Mouse (Mus musculus) large intestine, adult 2 months (tissue): ENCODE data around the gene Serpinf1. TPM values are rescaled to one million over a fixed set of nuclear protein-coding genes. Genes with fewer than 3 reads are reported as not detected.
A peak's percentile ranks its signal among the peaks of the same experiment; 100 is the strongest.

Experiments
- DNase-seq: peaks from one replicate; pipeline ENCODE4 v3.0.0-alpha.2; 2012; ENCODE audit warnings: low read depth, low spot score
- WGBS: fragments of 180-500 bp; shearing (Covaris S2); methylation state at CpG from one replicate; pipeline ENCODE4 v1.1.7; 2018; 5-methylcytosine and 5-hydroxymethylcytosine counted together
- polyA plus RNA-seq: library from polyadenylated mRNA; depleted of rRNA; stranded (reverse); fragments of >200 nt; gene quantifications from 2 replicates; pipeline ENCODE4 v1.2.3, GENCODE M21; 2012; rRNA removed

The Serpinf1 gene
- polyA plus RNA-seq = 12.0 and 12.7 TPM in 2 replicates

DNA sequence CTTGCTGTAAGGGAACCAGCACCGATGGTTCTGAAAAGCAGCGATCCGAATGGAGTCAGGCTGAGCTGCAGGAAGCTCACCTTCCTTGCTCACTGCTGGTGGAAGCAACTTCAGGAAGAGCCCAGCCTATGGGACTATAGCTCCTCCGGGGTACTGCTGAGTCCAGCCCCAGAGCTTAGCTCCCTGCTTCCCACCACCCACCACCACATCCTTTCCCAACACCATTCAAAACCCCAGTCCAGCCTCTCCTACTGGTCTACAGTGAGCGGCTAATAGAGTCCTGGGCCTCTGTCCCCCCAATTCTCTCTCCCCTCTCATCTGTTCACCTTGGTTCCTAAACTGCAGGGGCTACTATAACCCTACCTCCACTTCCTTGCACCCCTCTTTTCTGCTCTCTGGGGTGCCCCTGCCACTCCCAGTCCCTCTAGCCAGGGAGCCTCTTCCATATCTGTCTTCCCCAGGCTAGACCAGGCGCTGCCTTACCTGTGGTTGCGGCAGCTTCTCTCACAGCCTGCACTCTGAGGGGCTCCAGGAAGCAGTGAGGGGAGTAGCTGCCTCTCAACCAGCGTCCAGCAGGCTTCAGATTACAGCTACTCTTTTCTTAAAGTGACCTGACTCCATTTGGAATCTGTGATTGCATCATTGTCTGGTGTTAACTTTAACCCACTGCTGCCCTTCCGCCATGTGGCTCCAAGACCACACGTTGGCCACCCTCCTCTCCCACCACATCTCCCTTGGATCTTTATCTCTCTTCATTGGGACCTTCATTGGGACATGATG lies at the start of gene Serpinf1:
TSS of gene Serpinf1 (minus strand) at position 689 of the 780 bp plus-strand sequence.
- DNase-seq = no peak
- 53% methylated on average over 10 of the region's 10 CpGs for WGBS

DNA sequence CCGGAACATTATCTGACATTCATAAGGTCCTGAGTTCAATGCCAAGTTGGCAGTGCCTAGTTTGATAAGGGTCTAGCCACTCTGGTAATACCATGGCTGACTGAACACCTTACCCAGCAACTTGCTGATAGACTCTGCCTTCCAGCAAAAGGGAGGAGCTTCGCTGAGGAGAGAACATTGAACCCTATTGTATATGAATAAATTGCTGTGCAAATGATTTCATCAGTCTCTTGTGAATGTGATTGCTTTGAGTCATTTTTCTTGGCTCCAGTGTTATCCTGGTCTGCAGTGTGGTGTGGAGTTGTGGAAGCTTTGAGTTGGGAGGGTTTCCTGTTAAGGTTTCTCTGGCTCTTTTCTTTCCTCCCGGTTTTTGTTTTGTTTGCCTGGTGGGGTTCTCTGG lies 48.2 kb upstream of the Serpinf1 start:
- no peak for DNase-seq
- 28% methylated on average over 3 of the region's 3 CpGs for WGBS

DNA sequence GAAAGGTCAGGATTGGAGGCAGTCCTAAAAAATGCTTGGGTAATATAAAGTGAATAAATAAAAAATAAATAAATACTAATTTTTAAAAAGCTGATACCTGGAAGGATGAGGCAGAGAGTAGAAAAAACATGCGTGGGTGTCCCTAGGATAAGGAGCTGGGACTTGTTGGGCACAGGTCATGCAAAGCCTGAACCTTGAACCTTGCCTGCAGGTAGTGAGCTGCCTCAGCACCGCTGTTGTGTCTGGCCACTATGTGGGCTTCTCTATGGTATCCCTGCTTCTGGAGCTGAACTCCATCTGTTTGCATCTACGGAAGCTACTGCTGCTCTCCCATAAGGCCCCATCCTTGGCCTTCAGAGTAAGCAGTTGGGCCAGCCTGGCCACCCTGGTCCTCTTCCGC lies 46.8 kb upstream of the Serpinf1 start:
- DNase-seq = no peak
- WGBS = 86% methylated on average over 4 of the region's 4 CpGs

DNA sequence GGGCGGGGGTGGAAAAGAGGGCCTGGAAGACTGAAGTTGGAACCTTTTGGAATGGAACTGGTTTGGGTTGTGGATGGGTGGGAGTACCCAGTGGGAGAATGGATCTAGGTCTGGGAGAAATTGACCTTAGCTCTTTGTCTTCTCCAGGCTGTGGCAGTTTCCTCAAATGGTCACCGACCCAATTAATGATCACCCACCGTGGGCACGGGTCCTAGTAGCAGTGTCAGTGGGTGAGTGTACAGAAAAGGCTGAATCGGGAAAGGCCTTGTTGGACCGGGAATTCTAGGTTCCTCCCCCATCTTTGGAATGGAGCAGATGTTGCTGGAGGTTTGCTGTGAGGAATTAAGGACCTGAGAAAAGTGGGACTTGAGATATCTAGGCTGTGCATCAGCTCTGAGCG lies 45.9 kb upstream of the Serpinf1 start:
- 58% methylated on average over 7 of the region's 7 CpGs for WGBS
- no peak for DNase-seq

DNA sequence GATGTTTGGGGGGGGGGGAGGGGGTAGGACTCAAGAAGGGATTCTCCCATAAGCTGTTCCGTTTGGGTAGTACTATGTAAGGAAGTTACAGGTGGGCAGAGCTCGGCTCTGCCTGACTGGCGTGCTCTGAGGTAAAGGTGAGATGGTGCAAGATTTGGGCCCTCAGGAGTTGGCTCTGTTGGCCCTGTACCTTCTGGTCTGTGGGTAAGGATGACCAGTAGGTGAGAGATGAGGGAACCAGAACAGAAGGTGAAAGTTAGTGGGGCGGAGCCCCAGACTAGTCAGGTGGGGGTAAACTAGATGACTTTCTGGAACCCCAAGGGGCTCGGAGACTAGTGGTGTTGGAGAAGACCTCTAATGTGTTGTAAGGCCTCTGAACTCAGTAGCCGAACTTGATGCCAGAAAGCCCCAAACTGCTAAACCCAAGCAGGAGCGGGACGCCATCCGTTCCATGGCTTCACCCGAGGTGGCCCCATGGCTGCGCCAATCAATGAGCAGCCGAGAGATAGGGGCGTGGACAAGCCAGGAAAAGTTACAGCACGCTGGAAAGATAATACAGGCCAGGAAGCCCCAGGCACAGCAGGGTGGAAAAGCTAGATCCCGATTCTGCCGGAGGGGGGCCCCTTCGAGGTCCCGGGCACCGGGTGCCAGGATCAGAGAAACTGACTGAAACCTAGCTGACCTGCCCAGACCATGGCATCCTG lies 45.2 kb upstream of the Serpinf1 start:
- no peak for DNase-seq
- WGBS = 20% methylated on average over 19 of the region's 19 CpGs

DNA sequence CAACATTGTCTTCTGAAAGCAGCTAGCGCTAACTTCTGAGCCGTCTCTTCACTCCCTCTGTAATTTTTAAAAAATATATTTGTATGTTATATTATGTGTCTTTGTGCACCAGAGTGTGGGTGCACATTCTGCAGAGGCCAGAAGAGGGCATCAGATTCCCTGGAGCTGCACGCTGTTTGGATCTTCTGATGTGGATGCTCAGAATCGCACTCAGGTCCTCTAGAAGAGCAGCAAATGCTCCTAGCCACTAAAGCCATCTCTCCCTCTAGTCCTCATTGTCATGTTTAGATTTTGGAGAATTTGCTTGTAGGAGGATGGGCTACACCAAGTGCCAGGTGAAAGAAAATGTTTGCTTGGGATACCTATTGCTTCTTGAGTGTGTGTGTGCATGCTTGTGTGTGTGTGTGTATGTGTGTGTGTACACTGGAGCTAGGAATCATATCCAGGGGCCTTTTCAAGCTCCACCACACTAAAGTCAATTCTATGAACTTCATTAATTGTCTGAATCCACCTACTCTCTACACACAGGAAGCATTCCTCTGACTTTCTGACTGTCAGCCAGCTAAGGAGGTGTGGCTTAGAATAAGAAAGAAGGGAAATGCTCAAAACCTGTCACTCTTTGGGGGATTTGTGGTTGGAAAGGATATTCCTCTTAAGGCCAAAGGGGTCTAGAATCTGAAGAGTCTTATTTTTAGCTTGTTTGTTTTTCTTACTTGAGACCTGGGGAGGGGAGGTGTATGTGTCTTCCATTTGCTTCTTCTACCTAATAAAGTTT lies 44.4 kb upstream of the Serpinf1 start:
- DNase-seq = no peak
- 98% methylated on average over 4 of the region's 4 CpGs for WGBS

DNA sequence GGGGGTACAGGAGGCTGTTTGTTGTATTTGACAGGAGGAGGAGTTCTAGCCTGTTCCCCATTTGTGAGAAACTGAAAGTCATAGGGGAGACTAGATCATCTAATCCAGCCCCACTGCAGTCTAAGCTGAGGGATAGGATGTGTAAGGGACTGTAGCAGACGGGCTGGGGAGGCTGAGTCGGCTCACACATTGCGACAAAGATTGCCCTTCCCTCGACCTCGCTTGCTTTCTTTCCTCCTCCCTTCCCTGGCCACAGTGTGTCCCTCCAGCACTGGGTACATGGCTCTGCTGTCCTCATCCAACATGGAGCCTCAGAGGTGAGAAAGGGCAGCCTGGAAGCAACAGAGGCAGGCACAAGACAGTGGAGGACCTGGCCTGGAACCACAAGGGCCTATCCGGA lies 42.5 kb upstream of the Serpinf1 start:
- DNase-seq = no peak
- WGBS = 80% methylated on average over 6 of the region's 6 CpGs

DNA sequence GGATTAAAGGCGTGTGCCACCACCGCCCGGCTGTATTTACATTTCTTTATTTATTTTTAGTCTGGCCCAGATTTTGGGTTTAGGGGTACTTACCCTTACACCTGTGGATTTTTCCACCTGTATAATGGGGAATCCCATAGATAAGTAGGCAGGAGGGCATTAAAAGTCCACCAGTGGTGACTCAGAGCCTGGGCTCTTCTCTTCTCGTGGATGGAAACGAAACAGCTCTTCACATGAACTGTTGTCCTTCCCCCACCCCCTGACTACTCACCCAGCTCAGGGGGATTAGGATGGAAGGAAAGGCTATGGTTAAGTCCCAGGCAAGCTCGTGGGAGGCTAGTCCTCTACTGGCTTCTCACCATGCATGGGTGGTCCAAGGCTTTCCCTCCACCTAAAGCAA lies 41.9 kb upstream of the Serpinf1 start:
- no peak for DNase-seq
- 74% methylated on average over 6 of the region's 6 CpGs for WGBS

DNA sequence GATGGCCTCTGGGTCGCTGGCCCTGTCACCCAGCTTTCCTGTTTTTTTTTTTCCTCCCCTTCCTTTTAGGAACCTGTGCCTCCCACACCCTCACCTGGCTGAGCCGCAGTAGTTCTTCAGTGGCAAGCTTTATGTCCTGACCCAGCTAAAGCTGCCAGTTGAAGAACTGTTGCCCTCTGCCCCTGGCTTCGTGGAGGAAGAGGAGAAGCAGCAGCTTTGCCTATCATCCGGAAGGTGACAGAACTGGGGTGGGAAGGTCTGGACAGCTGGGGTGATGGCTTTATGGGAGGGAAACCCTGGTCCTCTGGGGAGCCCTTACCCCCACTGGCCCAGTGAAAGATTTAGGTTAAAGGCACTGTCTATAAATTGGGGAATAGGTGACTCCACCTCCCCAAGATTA lies 41.1 kb upstream of the Serpinf1 start:
- WGBS = 25% methylated on average over 4 of the region's 4 CpGs

DNA sequence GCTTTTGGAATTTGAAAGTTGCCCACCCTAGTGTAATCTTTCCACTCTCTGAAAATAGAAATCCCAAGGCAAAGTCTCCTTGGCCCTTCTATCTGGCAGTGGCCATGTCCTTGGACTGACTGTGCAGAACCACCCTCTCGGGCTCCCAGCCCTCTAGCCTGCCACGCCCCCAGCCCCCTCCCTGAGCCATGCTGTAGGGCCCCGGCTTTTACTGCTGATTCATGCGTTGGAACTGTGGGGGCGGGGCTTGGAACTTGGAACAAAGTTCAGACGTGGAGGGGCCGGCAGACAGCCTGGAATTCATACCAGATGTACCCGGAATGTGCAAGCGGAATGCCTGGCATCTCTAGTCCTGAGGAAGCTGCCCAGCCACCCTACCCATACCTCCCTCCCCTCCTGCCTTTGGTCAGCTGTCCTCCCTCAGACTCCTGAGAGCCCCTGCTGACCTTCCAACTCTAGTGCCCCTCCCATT lies 40.4 kb upstream of the Serpinf1 start:
- DNase-seq = peak; percentile 85
- WGBS = 2% methylated on average over 9 of the region's 9 CpGs

More for the DNA sequence above, 41.1 kb upstream of the Serpinf1 start:
- DNase-seq = no peak

DNA sequence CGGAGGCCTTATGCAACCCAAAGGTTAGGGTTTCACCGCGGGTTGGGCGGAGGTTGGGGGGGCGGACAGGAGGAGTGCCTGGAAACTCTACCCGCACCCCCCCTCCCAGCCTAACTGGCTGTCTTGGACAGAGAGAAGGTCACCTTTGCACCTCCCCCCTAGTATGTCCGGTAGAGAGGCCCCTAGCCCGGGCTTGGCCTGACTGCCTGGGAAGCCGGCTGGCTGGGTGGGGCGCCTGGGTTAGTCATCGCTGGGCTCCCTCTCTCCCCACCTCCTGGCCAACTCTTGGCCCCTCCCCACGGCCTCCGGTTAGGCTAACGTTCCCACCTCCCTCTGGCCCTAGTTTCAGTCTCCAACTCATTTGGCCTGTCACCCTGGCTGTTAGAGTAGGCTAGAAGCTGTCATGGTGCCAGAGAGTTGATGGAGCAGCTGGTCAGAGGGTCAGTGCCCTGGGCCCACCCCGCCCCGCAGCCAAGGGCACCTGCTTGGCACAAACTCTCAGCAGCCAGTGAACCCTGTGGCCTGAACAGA lies 39.8 kb upstream of the Serpinf1 start:
- 1% methylated on average over 16 of the region's 16 CpGs for WGBS
- no peak for DNase-seq

DNA sequence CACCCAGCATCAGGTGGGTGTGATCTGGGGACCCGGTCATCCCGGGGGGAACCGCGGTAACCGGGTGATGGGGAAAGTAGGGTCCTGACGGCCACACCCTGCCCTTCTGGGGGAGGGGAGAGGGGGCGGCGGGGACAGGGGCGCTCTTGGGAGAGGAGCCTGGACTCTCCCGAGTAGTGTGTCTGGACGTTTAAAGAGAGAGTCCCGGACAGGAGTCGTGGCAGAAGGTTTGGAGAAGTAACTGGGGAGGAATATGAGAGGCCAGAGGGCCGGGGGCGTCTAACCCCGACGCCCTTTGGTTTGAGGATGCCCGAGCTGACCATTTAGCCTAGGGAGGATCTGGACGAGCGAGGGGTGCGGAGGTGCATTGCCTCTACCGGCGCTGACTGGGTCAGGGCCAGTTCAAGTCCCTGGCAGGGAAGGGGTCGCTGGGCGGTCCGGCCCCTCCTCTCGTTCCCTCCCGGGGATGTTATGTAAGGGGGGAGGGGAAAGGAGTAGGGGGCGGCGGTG lies 39.3 kb upstream of the Serpinf1 start:
- no peak for DNase-seq
- under 1% methylated on average over 30 of the region's 30 CpGs for WGBS

DNA sequence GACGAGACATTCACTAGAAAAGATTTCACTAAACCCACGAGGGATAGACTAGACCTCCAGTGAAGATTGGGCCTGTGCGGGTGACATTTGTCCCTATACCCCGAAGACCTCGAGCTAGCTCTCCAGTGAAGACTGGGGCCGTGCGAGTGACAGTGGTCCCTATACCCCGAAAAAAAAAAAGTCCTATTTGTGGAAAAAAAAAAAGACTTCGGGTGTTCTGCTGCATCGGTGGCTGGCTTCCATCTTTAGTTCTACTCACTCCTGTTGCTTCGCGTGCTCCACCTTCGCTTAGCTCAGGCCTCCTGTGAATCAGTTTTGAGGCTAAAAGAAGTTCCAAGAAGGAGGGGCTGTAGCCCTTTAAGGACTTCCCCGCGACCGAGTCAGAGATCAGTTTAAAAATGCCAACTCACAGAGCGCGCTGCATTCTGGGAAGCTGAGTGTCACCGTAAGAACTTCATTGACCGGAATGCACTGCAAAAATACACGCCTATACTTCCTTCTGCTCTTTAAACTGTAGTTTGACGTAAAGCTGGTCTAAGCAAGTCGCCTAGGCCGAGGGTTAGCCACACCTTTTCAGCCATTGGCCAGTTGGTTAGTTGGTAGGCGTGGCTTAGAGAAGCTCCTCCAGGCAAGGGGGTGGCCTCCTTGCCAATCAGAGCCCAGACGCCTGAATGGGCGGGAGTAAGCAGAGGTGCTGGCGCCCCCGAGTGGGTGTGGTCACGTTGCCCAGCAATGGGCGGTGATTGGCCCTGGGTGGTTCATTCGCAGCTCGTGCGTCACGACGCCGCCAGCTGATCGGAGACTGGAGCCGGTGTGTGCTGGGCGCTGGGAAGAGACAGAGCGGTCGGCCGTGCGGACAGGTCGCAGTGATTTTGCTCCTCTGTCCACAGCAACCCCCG lies 38.6 kb upstream of the Serpinf1 start, which contains the start of gene Tlcd2:
TSS of gene Tlcd2 (plus strand) at position 872 of the 899 bp plus-strand sequence.
- DNase-seq = peak; percentile 100
- under 1% methylated on average over 46 of the region's 46 CpGs for WGBS

DNA sequence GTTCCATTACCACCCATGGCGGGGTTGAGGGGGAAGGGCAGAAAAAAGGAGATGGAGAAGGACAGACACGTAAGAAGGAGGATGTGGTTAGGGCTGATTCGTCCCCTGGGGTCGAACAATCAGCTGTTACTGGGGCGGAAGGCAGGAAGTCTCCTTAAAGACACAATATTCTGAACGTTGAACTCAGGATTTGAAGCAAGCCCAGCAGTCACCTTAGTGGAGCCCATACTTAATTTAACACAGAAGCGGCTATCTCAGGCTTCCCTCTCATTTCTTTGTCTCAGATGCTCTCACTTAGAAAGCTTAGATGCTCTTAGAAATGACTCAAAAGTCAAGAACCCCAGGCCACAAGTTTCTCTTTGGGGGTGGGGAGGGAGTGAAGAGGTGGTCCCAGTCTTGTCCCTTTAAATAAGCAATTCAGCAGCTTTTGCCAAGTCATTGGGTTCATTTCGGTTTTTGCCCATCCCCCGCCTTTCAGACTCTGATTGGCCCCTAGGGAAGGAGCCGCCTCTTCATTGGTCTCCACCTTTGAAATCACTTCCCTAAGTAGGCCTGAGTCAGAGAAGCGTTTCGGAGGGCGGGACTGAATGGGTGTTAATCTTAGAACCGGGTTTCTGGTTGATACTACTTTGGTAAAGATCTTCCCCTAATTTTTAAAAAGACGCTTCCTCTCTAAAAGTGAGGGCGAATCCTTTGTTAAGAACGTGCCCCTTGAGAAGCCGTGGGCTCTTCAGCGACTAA lies 37.8 kb upstream of the Serpinf1 start:
- whole genome bisulfite sequencing = 8% methylated on average over 19 of the region's 19 CpGs
- peak; percentile 85 for DNase-seq

DNA sequence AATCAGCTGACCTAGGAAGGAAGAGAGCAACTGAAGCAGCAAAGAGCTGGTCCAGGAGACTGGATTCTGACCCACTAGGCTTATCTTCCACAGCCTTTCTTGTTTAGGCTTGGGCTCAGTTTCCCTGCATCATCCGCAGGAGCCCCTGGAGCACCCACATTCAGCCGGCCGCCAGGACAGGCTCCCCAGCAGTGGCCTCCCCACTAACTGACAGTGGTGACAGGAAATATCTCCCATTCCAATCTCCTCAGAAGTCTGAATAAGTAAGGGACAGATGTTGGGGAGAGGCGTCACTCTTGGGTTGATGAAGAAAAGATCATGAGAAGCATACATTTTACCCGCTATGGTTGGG lies 37.2 kb upstream of the Serpinf1 start:
- DNase-seq = no peak
- 48% methylated on average over 5 of the region's 5 CpGs for WGBS

DNA sequence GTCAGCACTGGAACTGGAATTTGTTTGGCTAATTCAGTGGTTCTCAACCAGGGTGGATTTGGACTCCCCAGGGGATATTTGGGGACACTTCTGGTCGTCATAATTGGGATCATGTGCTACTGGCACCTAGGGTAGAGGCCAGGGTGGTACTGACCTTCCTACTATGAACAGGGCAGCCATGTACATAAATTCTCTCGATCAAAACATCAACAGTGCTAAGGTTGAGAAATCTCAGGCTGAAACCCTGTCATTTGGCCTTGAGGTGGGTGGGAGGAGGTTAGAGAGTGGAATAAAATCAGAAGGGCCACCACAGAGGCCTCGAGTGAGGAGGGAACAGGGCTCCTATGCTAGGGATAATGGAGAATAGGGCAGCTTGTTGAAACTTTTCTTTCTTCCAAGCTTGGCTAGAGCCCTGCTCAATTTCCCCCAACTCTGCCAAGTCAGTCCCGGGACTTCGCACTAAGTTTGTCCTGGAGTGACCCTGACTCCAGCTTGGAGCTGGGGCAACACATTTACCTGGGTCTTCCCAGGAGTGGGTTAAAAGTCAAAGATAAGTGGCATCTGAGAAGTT lies 36.7 kb upstream of the Serpinf1 start:
- WGBS = 58% methylated on average over 5 of the region's 5 CpGs
- no peak for DNase-seq

DNA sequence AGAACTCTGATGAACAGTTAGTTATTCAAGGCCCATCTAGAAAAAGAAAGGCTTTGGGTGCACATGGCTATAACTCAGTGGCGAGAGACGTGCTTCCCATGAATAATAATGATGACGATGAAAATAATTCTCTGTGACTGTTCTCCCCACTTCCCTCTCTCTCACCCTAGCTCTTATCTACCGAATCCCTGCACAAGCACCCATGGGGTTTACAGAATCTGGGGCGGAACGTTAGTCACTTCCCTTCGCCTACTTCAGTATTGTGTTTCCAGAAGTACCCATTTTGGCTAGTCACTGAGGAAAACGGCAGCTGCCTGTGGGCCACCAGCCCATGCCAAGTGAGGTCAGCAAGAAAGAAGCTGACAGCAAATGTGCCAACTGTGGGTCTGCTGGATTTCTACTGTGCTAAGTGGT lies 36.1 kb upstream of the Serpinf1 start:
- 68% methylated on average over 8 of the region's 8 CpGs for WGBS
- DNase-seq = no peak

DNA sequence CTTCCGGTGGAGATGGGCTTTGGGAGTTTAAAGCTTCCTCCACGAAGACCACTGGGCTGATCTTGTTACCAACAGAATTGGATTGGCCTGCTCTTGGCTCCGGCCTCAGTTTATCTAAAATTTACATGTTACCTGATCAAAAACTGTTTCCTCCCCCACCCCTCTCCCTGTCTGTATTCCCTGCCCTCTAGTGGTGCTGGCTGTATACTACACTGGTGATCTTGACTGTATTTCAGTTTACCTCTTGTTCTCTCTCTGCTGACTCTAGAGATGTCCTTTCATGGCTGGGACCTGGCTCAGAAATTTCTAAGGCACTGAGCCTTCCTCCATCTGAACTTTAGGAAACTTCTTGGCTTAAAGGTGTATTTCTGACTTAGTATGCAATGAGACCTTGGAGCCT lies 35.7 kb upstream of the Serpinf1 start:
- DNase-seq = no peak
- 21% methylated on average over 3 of the region's 3 CpGs for WGBS
